Mouse (Mus musculus): ENCODE results near the gene Galnt10. TPM values are rescaled to one million over a fixed set of nuclear protein-coding genes. Genes with fewer than 3 reads are reported as not detected.
"Not testable (repeated sequence)": the region's sequence is repeated elsewhere in the genome, so short reads cannot be mapped to it uniquely, and the experiment has no call there.

The Galnt10 gene
- polyA plus RNA-seq, 1 experiment from 2014 or later: 23.6 TPM

DNA sequence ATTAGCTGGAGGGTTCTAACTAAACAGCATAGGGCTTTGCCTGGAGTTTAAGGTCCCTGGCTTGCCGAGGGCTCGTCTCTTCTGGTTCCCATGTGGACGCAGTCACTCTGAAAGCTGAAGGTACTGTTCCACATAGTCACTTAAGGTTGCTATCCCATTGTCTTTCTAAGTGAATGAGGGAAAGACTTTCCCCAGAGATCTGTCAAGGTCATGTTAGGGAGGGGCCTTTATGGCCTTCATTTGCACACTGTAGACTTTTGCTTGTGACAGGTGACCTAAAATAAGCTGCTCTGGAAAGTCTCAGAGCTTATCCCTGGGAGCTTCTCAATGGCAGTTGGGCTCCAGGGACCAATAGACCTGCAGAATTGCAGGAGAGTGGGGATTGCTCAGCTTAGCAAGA is 168.4 kb downstream of the Galnt10 start:
- no peak overlapping the region for H3K4me2 ChIP-seq
- 71% methylated on average over 3 of the region's 3 CpGs for WGBS (ENCODE audit: insufficient replicate concordance)
- 0 out of 2 replicates have a peak overlapping the region, but pooled peaks have one; percentile 92 for H3K27ac ChIP-seq
- no peak for ATAC-seq (ENCODE audit: low read depth)
- H3K4me1 ChIP-seq (replicated peaks): peaks cover 42% of the 10 kb centered on the region
- no peaks in the 10 kb centered on the region for H3K9me3 ChIP-seq (replicated peaks)
- H3K27me3 ChIP-seq: peaks cover 4% of the 10 kb centered on the region; the same call in 1 of the 2 replicates
- no peak overlapping the region for H3K9ac ChIP-seq
- no peak for DNase-seq
- H3K4me3 ChIP-seq (replicated peaks): no peak overlapping the region
- peaks cover 19% of the 10 kb centered on the region for H3K36me3 ChIP-seq

DNA sequence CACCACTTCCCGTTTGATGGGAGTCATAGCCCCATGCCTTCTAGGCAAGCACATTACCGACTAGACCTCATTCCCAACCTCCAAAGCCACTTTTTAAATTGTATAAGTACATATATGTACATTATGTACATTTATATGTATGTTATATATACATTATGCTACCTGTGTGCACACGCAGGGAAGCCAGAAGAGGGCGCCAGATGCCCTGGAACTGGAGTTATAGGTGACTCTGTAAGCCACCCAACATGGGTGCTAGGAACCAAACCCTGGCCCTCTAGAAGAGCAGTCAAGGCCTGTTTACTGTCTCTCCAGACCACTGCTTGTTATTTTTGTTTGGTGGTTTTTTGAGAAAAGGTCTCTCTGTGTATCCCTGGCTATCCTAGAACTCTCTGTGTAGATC is 172.9 kb downstream of the Galnt10 start:
- no peak for ATAC-seq (ENCODE audit: low read depth)
- 68% methylated on average over 4 of the region's 4 CpGs for WGBS (ENCODE audit: insufficient replicate concordance)
- H3K36me3 ChIP-seq: no peaks in the 10 kb centered on the region
- DNase-seq: no peak
- peaks cover 20% of the 10 kb centered on the region for H3K4me1 ChIP-seq (replicated peaks)
- no peak overlapping the region for H3K27ac ChIP-seq
- no peaks in the 10 kb centered on the region for H3K9me3 ChIP-seq (replicated peaks)
- H3K4me2 ChIP-seq: no peak overlapping the region
- peaks cover 4% of the 10 kb centered on the region; the same call in 1 of the 2 replicates for H3K27me3 ChIP-seq
- H3K9ac ChIP-seq: no peak overlapping the region
- no peak overlapping the region for H3K4me3 ChIP-seq (replicated peaks)

DNA sequence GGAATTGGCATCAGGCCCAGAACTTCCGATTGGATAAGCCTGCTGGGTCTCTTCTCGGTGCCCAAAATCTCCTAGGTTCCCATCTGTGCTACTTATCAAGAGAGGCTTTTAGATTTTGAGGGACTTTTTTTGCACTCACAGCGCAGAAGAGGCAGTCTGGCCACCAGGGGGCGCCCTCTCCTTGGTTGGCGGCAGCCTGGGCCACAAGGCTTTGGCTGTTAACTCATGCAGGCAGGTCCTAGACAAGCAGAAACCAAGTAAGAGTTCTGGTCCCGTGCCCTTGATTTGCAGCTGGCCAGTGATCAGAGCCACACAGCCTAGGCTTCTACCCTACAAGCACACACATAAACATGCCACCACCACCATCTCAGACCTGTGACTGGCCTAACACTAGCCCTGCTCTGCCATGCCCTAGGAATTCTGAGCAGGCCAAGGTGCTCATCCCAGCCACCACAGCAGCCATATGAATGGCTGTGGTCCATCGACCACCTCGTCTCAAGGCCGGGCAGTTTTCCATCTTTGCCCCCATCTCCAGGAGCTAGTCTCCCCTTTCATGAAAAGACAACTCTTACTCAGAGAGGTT is 174.8 kb downstream of the Galnt10 start:
- ATAC-seq (ENCODE audit: low read depth) (peak; percentile 20; the same call in 1 of the 2 replicates), DNase-seq (peak; percentile 63)
- no peaks in the 10 kb centered on the region for H3K36me3 ChIP-seq
- H3K9me3 ChIP-seq (replicated peaks): no peaks in the 10 kb centered on the region
- no peak overlapping the region for H3K9ac ChIP-seq
- 22% methylated on average over 9 of the region's 9 CpGs for WGBS (ENCODE audit: insufficient replicate concordance)
- H3K27ac ChIP-seq: no peak overlapping the region
- H3K4me1 ChIP-seq (replicated peaks): peaks cover 11% of the 10 kb centered on the region
- no peak overlapping the region for H3K4me2 ChIP-seq
- peaks cover 10% of the 10 kb centered on the region for H3K27me3 ChIP-seq
- H3K4me3 ChIP-seq (replicated peaks): no peak overlapping the region

DNA sequence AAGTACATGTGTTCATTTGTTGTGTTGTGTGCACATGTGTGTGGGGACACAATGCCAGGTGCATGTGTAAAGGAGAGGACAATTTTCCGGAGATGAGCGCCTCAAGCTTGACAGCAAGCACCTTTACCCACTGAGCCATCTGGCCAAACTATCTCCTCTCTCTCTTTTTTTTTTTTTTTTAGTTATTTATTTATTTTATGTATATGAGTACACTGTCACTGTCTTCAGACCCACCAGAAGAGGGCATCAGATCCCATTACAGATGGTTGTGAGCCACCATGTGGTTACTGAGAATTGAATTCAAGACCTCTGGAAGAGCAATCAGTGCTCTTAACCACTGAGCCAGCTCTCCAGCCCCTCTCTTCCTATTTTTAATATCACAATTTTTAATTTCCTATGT is 177.9 kb downstream of the Galnt10 start:
- 75% methylated on average over 2 of the region's 2 CpGs for WGBS (ENCODE audit: insufficient replicate concordance)
- H3K27ac ChIP-seq; H3K36me3 ChIP-seq; H3K9me3 ChIP-seq (replicated peaks); H3K9ac ChIP-seq; DNase-seq; H3K4me3 ChIP-seq (replicated peaks); ATAC-seq (ENCODE audit: low read depth); H3K4me2 ChIP-seq: not testable (repeated sequence)
- peaks cover 36% of the 10 kb centered on the region for H3K27me3 ChIP-seq
- H3K4me1 ChIP-seq (replicated peaks): peaks cover 15% of the 10 kb centered on the region

DNA sequence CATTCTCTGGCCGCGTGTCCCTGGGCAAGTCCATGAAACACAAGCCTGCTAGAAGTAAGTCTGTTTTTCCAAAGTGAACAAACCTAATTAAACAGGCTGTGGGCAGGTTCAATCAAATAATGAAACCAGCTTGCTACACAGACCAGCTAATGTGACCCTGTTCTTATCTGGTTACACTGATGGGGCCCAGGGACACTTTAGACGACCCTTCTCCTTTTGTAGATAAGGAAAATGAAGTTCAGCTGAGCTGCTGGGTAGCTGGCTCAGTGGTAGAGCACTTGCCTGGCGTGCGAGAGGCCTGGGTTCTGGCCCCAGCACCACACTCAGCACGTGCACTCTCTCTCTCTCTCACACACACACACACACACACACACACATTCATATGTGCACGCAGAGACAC is 178.5 kb downstream of the Galnt10 start:
- Histone ChIP-seq H3K4me1 (replicated peaks) (peaks cover 15% of the 10 kb centered on the region), H3K4me3 (replicated peaks) (no peak overlapping the region)
- 47% methylated on average over 7 of the region's 7 CpGs for WGBS (ENCODE audit: insufficient replicate concordance)

DNA sequence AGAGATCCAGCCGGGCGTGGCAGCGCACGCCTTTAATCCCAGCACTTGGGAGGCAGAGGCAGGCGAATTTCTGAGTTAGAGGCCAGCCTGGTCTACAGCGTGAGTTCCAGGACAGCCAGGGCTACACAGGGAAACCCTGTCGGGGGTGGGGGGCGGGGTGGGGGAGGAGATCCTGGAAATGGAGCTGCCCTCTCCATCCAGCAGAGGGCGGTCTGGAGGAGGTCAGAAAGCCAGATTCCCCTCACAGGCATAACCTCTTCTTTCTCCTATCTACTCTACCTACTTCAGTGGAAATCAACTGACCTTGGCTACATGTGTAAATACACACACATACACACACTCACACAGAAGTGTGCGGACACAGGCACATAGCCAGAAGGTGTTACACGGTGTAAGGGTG is 180.0 kb downstream of the Galnt10 start:
- not testable (repeated sequence) for H3K27ac ChIP-seq; H3K9me3 ChIP-seq (replicated peaks); H3K4me3 ChIP-seq (replicated peaks); H3K9ac ChIP-seq; DNase-seq; ATAC-seq (ENCODE audit: low read depth); H3K36me3 ChIP-seq; H3K4me2 ChIP-seq
- WGBS (ENCODE audit: insufficient replicate concordance): 42% methylated on average over 11 of the region's 11 CpGs
- peaks cover 57% of the 10 kb centered on the region for H3K27me3 ChIP-seq
- peaks cover 15% of the 10 kb centered on the region for H3K4me1 ChIP-seq (replicated peaks)

More for the DNA sequence above, 178.5 kb downstream of the Galnt10 start:
- no peak overlapping the region for H3K27ac ChIP-seq
- ATAC-seq (ENCODE audit: low read depth) (no peak), DNase-seq (no peak)
- no peak overlapping the region for H3K9ac ChIP-seq
- H3K4me2 ChIP-seq: no peak overlapping the region
- H3K9me3 ChIP-seq (replicated peaks): no peaks in the 10 kb centered on the region
- H3K27me3 ChIP-seq: peaks cover 41% of the 10 kb centered on the region
- H3K36me3 ChIP-seq: no peaks in the 10 kb centered on the region

DNA sequence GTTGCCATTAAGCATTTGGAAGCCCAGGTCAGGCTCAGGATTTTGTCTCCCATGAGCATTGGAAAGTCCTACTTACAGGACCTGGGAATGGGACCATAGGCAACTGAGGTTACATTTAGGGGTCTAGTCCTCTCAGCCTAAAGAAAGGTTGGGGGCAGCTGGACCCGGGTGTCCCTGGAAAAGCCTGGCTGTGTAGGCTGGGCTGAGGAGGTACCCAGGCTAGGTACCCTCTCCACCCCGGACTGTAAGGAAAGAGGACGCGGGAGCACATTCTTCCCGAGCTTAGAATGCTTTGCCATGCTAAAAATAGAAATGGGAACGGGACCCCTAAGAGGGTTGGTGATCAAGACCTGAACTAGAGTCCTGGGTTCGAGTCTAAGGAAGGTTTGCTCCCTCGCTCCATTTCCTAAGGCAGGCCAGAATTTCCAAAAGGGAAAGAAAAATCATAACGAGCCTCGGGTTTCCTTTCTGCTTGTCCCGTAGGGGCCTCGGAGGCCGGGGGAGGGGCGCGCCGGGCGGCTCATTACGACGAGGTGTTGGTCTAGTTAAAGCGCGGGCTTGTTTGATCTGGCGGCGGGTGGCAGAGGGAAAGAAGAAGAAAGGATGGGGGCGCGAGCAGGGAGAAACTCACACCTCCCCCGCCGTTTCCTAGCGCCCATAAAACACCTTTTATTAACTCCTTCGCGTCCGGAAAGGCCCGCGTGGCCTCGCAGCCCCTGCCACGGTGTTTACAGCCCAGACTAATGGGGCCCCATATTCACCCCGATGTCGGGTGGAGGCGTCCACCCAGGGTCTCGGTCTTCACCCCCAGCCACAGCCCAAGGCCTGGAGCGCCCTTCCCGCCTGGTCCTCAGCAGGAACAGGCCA is 182.0 kb downstream of the Galnt10 start:
- H3K27me3 ChIP-seq: peaks cover 77% of the 10 kb centered on the region
- peaks cover 15% of the 10 kb centered on the region for H3K4me1 ChIP-seq (replicated peaks)
- H3K27ac ChIP-seq: no peak overlapping the region
- H3K9me3 ChIP-seq (replicated peaks): no peaks in the 10 kb centered on the region
- no peaks in the 10 kb centered on the region for H3K36me3 ChIP-seq
- no peak for DNase-seq
- H3K9ac ChIP-seq: peak overlapping the region; percentile 22; the same call in 1 of the 2 replicates
- 2% methylated on average over 40 of the region's 41 CpGs for WGBS (ENCODE audit: insufficient replicate concordance)
- no peak for ATAC-seq (ENCODE audit: low read depth)
- H3K4me3 ChIP-seq (replicated peaks): peak overlapping the region; percentile 33
- H3K4me2 ChIP-seq: peak overlapping the region; percentile 47

DNA sequence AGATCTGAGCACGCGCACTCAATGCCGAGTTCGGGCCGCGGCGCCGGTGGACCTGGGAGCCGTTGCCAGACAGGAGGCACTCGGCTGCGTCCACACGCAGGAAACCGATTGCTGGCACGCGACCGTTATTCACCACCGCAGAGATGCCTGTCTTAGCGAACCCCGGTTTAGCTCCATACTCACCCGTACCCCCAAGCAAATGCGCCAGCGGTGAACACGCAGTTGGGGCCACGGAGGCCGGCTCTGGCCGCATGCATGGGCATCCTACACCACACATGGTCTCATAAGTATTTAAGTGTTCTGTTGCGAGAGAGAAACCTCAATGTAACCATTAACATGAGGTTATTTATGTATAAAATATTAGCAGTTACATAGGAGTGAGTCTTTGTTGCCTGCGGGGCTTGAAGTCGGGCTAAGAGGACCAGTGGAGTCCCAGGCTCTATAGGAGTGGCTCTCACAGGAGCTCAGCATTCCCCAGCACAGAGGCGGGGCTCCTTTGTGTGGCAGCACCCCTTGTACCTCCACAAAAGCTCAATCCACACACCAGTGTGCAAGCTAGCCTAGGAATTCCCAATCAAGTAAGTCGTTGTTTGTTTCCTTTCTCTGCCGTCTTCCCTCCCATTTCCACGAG is 182.8 kb downstream of the Galnt10 start:
- 1% methylated on average over 33 of the region's 33 CpGs for WGBS (ENCODE audit: insufficient replicate concordance)
- no peaks in the 10 kb centered on the region for H3K9me3 ChIP-seq (replicated peaks)
- H3K27ac ChIP-seq: no peak overlapping the region
- H3K4me1 ChIP-seq (replicated peaks): peaks cover 15% of the 10 kb centered on the region
- ATAC-seq (ENCODE audit: low read depth) (no peak), DNase-seq (no peak)
- H3K9ac ChIP-seq: peak overlapping the region; percentile 22; the same call in 1 of the 2 replicates
- peak overlapping the region; percentile 47 for H3K4me2 ChIP-seq
- H3K27me3 ChIP-seq: peaks cover 85% of the 10 kb centered on the region
- peak overlapping the region; percentile 33 for H3K4me3 ChIP-seq (replicated peaks)
- H3K36me3 ChIP-seq: no peaks in the 10 kb centered on the region

DNA sequence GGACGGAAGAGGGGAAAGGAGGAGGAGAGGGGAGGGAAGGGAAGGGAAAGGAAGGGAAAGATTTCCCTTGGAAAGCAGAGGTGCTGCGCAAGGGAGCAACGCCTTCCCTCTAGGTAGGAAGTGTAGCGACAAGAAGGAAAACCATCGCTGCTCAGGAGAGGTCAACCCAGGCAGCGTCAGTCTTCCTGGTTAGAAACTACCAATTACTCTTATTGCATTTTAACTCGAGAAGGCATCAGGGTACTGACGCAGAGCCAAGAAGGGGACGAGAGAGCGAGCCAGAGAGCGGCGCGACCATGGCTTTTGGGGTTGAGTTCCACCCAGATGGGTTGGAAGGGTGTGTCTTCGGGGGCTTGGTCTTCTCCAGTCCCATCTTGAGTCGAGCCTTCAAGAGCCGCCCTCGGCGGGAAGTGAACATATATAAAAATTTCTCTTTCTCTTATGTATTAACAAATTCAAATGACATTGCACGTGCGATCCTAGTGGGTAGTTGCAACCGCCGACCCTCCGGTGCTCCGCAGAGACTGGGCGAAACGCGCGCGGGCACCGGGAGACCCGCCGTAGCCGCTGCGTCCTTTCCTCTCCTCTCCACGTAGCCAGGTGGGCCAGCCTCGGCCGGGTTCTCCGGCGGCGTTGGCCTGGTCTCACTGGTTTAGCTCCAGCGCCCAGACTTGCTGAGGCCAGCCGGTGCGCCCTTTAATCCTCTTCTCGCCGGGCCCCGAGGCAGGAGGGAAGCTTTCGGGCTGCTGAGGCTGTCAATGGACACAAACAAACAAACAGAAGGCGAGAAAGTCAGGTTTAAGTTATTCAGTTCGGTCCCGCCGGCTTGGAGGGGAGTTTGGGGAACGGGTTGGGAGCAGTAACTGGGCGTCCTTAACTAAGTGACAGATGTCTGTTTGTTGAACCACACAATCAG is 184.0 kb downstream of the Galnt10 start:
- WGBS (ENCODE audit: insufficient replicate concordance): 3% methylated on average over 53 of the region's 53 CpGs
- Histone ChIP-seq H3K36me3 (no peaks in the 10 kb centered on the region), H3K27ac (no peak overlapping the region), H3K4me1 (replicated peaks) (peaks cover 9% of the 10 kb centered on the region), H3K4me3 (replicated peaks) (no peak overlapping the region), H3K9ac (no peak overlapping the region), H3K4me2 (no peak overlapping the region), H3K9me3 (replicated peaks) (no peaks in the 10 kb centered on the region), H3K27me3 (peaks cover 96% of the 10 kb centered on the region)
- DNase-seq (no peak), ATAC-seq (ENCODE audit: low read depth) (no peak)

DNA sequence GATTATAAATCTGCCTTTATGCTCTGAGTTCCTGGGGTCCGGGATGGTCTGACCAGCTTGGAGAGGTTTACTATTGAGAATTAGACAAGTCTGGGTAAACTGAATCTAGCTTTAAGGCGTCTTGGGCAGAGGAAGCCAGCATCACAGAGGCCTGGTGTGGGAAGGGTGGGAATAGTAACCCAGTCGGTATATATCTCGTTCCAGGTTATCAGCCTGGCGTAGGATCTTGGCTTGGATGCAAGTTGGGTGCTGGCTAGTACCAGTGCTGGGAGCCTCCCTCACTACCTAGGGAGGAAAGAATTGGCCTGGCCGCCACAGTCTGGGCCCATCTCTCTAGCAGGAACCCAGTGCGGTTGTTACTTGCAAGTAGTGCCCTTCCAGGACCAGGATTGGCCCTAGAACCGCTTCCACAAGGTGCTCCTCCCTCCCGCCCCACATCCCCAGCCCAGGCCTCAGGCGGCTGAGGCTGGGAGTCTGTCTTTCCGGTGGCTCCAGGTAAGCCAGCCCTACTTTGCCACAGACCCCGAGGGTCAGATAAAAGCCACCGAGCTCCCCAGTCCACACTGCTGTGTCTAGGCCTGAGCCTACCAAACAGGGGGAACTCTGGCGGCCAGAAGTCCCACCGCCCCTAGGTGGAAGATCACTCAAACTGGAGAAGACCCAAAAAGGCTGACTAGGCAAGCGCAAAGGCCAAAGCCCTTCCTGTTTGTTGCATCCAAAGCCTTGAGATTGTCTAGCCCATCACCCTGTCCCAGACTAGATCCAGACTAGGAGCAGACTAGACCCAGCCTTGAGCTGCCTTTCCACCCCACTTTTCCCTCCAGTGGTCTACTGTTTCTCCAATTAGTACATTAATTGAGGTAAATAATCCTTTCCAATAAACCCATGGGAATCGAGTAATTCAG is 184.9 kb downstream of the Galnt10 start:
- DNase-seq (no peak), ATAC-seq (ENCODE audit: low read depth) (no peak)
- Histone ChIP-seq H3K36me3 (no peaks in the 10 kb centered on the region), H3K4me1 (replicated peaks) (peaks cover 9% of the 10 kb centered on the region), H3K9ac (no peak overlapping the region), H3K27ac (no peak overlapping the region), H3K27me3 (peaks cover 98% of the 10 kb centered on the region), H3K9me3 (replicated peaks) (no peaks in the 10 kb centered on the region), H3K4me2 (no peak overlapping the region), H3K4me3 (replicated peaks) (no peak overlapping the region)
- 26% methylated on average over 17 of the region's 17 CpGs for WGBS (ENCODE audit: insufficient replicate concordance)
